Mouse (Mus musculus): ENCODE data around the gene Il15. TPM values are rescaled to one million over a fixed set of nuclear protein-coding genes. Genes with fewer than 3 reads are reported as not detected.
A peak's percentile ranks its signal among the peaks of the same experiment; 100 is the strongest.

Il15 gene
- polyA plus RNA-seq, 2 experiments = 2.9 to 5.6 TPM

DNA sequence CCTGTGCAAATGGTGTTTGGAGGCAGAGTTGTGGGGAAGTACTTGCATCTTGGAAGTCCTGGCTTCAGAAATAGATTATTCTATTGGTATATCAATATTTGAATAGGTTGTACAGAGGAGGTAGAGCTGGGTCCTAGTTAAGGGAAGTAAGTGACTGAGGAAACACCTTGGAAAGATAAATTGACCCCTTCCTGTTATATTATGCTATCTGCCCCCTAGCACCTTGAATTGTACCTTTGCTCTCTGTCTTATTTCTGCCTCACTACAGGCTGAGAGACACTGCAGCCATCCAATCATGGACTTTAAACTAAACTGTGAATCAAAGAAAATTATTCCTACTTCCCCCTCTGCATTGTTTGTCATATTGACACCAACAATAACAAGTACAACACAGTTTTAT, 17.2 kb downstream of the Il15 start:
- Histone ChIP-seq H3K27ac (no peak overlapping the region), H3K4me3 (ENCODE audit: insufficient read depth in 1 of 2, low read depth in 2 of 2, low read length in 2 of 2) (no peak overlapping the region), H3K4me1 (replicated peaks; ENCODE audit: control insufficient read depth in 2 of 2, insufficient read depth in 2 of 2, low read length in 1 of 2) (peaks cover 4 to 11% of the 10 kb centered on the region in 2 experiments; a peak in 3 of 4 replicates), H3K27me3 (ENCODE audit: control insufficient read depth, insufficient read depth, low read length) (no peaks in the 10 kb centered on the region), H3K4me2 (ENCODE audit: low read depth) (no peak overlapping the region), H3K9ac (replicated peaks) (no peak overlapping the region), H3K9me3 (ENCODE audit: control insufficient read depth, low read length) (no peaks in the 10 kb centered on the region), H3K36me3 (replicated peaks; ENCODE audit: control insufficient read depth, insufficient read depth, low read depth) (no peaks in the 10 kb centered on the region)
- no peak for TF ChIP-seq CTCF (IDR thresholded peaks at IDR 0.05; ENCODE audit: low read depth)
- DNase-seq (ENCODE audit: low read depth in 3 of 3, low spot score in 3 of 3) (no peak), ATAC-seq (ENCODE audit: insufficient read depth) (no peak)

DNA sequence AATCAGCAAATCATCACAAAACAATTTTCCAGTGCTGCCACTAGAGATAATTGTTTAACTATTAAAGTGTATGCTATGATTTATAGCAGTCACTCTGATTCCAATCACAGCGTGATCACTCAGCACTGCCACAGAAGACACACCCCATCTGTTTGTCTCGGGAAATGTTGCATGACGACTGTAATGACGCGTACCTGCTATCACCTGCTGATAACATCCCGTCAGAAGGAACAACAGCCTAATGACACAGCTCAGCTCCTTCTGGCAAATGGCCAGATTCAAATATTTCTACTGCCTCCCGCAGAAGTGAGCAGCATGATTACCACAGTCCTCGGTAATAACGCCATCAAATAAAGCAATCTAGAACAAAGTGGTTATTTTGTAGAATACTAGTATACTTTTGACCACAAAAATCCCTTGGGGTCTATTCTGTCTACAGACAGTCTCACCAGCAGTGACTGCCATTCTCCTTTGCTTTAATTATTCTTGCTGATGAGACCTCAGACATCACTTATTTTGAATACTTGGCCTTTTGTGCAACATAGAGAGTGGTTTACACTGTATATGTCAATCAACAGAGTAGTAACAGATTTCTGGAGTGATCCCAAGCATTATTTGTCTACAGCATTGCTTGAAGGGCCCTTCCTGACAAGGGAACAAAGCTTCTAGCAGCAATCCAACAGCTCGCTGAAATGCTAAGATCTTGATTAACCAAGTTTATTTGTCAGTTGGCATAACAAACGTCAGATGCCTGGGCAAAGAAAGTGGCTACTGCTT, 18.4 kb downstream of the Il15 start:
- H3K36me3 ChIP-seq (replicated peaks; ENCODE audit: control insufficient read depth, insufficient read depth, low read depth) = no peaks in the 10 kb centered on the region
- H3K27me3 ChIP-seq (ENCODE audit: control insufficient read depth, insufficient read depth, low read length) = no peaks in the 10 kb centered on the region
- DNase-seq (ENCODE audit: low read depth in 3 of 3, low spot score in 3 of 3) (no peak), ATAC-seq (ENCODE audit: insufficient read depth) (no peak)
- no peaks in the 10 kb centered on the region for H3K9me3 ChIP-seq (ENCODE audit: control insufficient read depth, low read length)
- H3K9ac ChIP-seq (replicated peaks) = no peak overlapping the region
- H3K27ac ChIP-seq = no peak overlapping the region
- H3K4me1 ChIP-seq (replicated peaks; ENCODE audit: control insufficient read depth in 2 of 2, insufficient read depth in 2 of 2, low read length in 1 of 2) = peaks cover 4 to 11% of the 10 kb centered on the region in 2 experiments; a peak in 3 of 4 replicates
- no peak for TF ChIP-seq EP300 (IDR thresholded peaks at IDR 0.05; ENCODE audit: low read depth)
- no peak for TF ChIP-seq CTCF (IDR thresholded peaks at IDR 0.05; ENCODE audit: low read depth)
- no peak overlapping the region for H3K4me3 ChIP-seq (ENCODE audit: insufficient read depth in 1 of 2, low read depth in 2 of 2, low read length in 2 of 2)
- H3K4me2 ChIP-seq (ENCODE audit: low read depth) = no peak overlapping the region
- 34% methylated on average over 11 of the region's 11 CpGs for WGBS (ENCODE audit: insufficient replicate concordance)

DNA sequence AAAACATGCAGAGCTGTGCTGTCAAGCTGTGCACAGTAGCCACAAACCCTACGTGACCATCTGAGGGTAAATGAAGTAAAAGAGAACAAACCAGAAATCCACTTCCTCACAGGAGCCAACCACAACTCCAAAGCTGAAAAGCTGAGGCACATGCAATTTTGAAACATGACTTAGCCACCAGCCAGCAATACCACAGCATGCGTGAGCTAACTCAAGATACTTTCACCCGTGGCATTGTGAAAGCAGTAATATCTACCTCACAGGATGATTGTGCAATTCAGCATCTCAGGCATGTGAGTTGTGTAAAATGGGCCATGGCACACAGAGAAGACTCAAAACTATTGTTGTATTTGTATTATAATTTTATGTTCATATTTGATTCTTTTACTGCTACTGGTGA, 19.7 kb downstream of the Il15 start:
- Histone ChIP-seq H3K27me3 (ENCODE audit: control insufficient read depth, insufficient read depth, low read length) (no peaks in the 10 kb centered on the region), H3K4me3 (ENCODE audit: insufficient read depth in 1 of 2, low read depth in 2 of 2, low read length in 2 of 2) (no peak overlapping the region), H3K9me3 (ENCODE audit: control insufficient read depth, low read length) (no peaks in the 10 kb centered on the region), H3K4me2 (ENCODE audit: low read depth) (no peak overlapping the region), H3K27ac (no peak overlapping the region), H3K36me3 (replicated peaks; ENCODE audit: control insufficient read depth, insufficient read depth, low read depth) (no peaks in the 10 kb centered on the region), H3K9ac (replicated peaks) (no peak overlapping the region), H3K4me1 (replicated peaks; ENCODE audit: control insufficient read depth in 2 of 2, insufficient read depth in 2 of 2, low read length in 1 of 2) (peaks cover 4 to 10% of the 10 kb centered on the region in 2 experiments; a peak in 2 of 4 replicates)
- DNase-seq (ENCODE audit: low read depth in 3 of 3, low spot score in 3 of 3) = peak in 1 of 3 experiments; percentile 40
- 21% methylated on average over 3 of the region's 3 CpGs for WGBS (ENCODE audit: insufficient replicate concordance)
- peak; percentile 48; the same call in 1 of the 2 replicates for ATAC-seq (ENCODE audit: insufficient read depth)
- TF ChIP-seq CTCF (IDR thresholded peaks at IDR 0.05; ENCODE audit: low read depth) (no peak), EP300 (IDR thresholded peaks at IDR 0.05; ENCODE audit: low read depth) (no peak)

DNA sequence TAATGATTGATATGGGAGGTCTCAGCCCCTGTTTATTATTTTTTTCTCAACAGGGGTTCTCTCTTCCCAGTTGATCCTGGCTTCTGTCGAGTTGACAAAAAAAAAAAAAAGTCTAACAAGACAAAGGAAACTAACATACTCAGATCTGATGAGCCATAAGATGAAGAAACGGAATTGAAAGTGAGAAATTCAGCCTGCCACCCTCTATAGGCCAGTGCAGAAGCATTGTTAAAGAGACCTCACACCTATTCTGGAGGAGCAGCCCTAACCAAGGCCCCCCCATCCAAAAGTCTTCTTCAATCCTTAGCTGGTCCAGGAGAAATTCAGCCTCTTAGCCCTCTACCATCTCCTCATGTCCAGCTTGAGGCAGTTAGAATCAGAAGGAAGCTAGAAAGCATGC, 20.7 kb downstream of the Il15 start:
- WGBS (ENCODE audit: insufficient replicate concordance) = 30% methylated on average over 2 of the region's 2 CpGs
- DNase-seq (ENCODE audit: low read depth in 3 of 3, low spot score in 3 of 3) = no peak
- no peak for ATAC-seq (ENCODE audit: insufficient read depth)
- Histone ChIP-seq H3K27me3 (ENCODE audit: control insufficient read depth, insufficient read depth, low read length) (no peaks in the 10 kb centered on the region), H3K9ac (replicated peaks) (no peak overlapping the region), H3K4me3 (ENCODE audit: insufficient read depth in 1 of 2, low read depth in 2 of 2, low read length in 2 of 2) (no peak overlapping the region), H3K27ac (no peak overlapping the region), H3K4me2 (ENCODE audit: low read depth) (no peak overlapping the region), H3K36me3 (replicated peaks; ENCODE audit: control insufficient read depth, insufficient read depth, low read depth) (no peaks in the 10 kb centered on the region), H3K4me1 (replicated peaks; ENCODE audit: control insufficient read depth in 2 of 2, insufficient read depth in 2 of 2, low read length in 1 of 2) (peaks cover 4 to 9% of the 10 kb centered on the region in 2 experiments; a peak in 2 of 4 replicates), H3K9me3 (ENCODE audit: control insufficient read depth, low read length) (no peaks in the 10 kb centered on the region)
- TF ChIP-seq EP300 (IDR thresholded peaks at IDR 0.05; ENCODE audit: low read depth) = no peak
- TF ChIP-seq CTCF (IDR thresholded peaks at IDR 0.05; ENCODE audit: low read depth) = no peak

DNA sequence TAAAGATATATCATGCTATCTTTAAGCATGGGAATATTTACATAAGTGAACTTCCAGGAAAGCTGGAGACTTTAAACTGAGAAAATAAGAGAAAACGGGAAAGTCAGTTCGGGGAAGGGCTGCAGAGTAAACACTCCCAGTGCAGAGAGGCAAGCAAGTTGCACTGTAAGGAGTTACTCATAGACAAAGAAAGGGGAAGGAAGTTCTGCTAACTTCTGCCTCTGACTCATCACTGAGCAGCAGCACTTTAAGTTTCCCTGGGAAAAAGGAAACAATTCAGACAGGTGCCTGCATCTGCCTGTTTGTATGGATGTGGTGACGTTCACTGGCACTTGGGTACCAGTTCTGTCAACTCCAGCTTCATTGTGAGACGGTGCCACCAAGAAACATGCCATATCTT, 28.6 kb downstream of the Il15 start:
- Histone ChIP-seq H3K4me2 (ENCODE audit: low read depth) (no peak overlapping the region), H3K27me3 (ENCODE audit: control insufficient read depth, insufficient read depth, low read length) (no peaks in the 10 kb centered on the region), H3K9me3 (ENCODE audit: control insufficient read depth, low read length) (no peaks in the 10 kb centered on the region), H3K36me3 (replicated peaks; ENCODE audit: control insufficient read depth, insufficient read depth, low read depth) (no peaks in the 10 kb centered on the region), H3K4me3 (ENCODE audit: insufficient read depth in 1 of 2, low read depth in 2 of 2, low read length in 2 of 2) (no peak overlapping the region), H3K9ac (replicated peaks) (no peak overlapping the region), H3K27ac (no peak overlapping the region), H3K4me1 (replicated peaks; ENCODE audit: control insufficient read depth in 2 of 2, insufficient read depth in 2 of 2, low read length in 1 of 2) (no peaks in the 10 kb centered on the region)
- TF ChIP-seq EP300 (IDR thresholded peaks at IDR 0.05; ENCODE audit: low read depth) (no peak), CTCF (IDR thresholded peaks at IDR 0.05; ENCODE audit: low read depth) (no peak)
- ATAC-seq (ENCODE audit: insufficient read depth) (no peak), DNase-seq (ENCODE audit: low read depth in 3 of 3, low spot score in 3 of 3) (no peak)
- WGBS (ENCODE audit: insufficient replicate concordance) = 25% methylated on average over 4 of the region's 4 CpGs

All from liver, embryonic 14.5 days (tissue).